8 mouse cellular contexts compared by ENCODE assay signal in the genomic region with DNA sequence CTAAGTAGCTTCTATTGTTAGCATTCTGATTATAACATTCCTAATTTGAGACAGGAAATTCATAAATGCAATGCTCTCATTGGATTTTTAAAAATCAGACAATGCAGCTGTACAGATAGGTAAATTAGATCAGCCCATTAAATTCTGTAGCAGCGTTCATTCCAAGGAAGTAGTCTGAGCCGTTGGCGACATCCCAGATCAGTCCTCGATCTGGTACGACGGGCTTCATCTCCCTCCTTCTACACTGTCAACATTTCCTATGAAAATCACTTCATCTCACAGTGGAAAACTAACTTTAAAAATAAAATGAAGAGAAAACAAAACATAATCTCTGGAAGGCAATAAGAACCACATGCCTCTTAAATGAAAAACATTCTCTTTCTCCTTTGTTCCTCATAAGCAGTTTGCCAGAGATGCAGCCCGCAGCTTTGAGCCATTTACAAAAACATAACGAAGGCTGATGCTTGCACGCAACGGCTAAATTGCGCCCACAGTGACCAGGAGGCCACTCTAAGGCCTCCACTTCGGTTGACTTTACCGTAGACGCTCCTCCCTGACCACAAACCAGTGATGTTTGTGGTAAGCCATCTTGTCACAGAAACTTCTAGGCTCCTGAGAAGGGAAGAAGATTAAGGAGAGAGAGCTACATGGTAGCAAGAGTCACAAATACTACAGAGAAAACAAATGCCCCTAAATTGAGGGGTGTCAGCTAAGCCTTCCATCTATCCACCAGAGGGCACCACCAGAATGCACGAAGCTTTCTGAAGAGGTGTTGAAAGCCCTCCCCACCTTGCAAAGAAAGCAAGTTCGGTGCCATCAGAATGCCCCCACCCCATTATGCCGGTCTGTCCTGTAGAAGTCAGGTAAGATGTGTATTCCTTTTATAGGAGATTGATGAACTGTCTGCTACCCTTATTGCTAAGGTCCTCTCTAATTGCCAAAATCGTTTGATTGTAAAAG.
DNase-seq lines count a peak whose midpoint lies in the region; ATAC-seq and TF ChIP-seq lines count a peak whose summit lies in the region.

No protein-coding gene starts in this region.

- ATAC-seq in kidney, embryonic 14.5 days (ENCODE audit: low FRiP score, low TSS enrichment) = no peak; the same call in 1 of the 2 replicates
- ATAC-seq in liver, postnatal 0 days = no peak

- TF ChIP-seq EP300 in liver, postnatal 0 days (IDR thresholded peaks at IDR 0.05; ENCODE audit: low read depth) = no peak

- no peaks in the 10 kb centered on the region for H3K36me3 ChIP-seq in kidney, embryonic 14.5 days (ENCODE audit: control insufficient read depth, insufficient read depth, low read length)
- no peaks in the 10 kb centered on the region for H3K36me3 ChIP-seq in liver, postnatal 0 days (replicated peaks; ENCODE audit: insufficient read depth, low read length)

- 74% methylated on average over 18 of the region's 18 CpGs for WGBS in kidney, embryonic 14.5 days
- WGBS in bone marrow, adult 2 months = 66% methylated on average over 18 of the region's 18 CpGs
- 62% methylated on average over 18 of the region's 18 CpGs for WGBS in liver, postnatal 0 days (ENCODE audit: insufficient replicate concordance)

- no peaks in the 10 kb centered on the region for H3K27me3 ChIP-seq in kidney, embryonic 14.5 days (ENCODE audit: control insufficient read depth, insufficient read depth, low read length)
- H3K27me3 ChIP-seq in liver, postnatal 0 days (ENCODE audit: insufficient read depth, low read length) = no peaks in the 10 kb centered on the region

- 0 out of 2 replicates have a peak, but pooled peaks have one; percentile 25 for TF ChIP-seq CTCF in bone marrow, adult 2 months (IDR thresholded peaks at IDR 0.05; ENCODE audit: control insufficient read depth, insufficient read depth, low read length)
- peak; percentile 67 for TF ChIP-seq CTCF in liver, postnatal 0 days (IDR thresholded peaks at IDR 0.05; ENCODE audit: low read depth)

- H3K27ac ChIP-seq in kidney, embryonic 14.5 days (ENCODE audit: low read depth, low read length) = no peak overlapping the region
- H3K27ac ChIP-seq in bone marrow, adult 2 months (ENCODE audit: control insufficient read depth, insufficient read depth, low read depth, low read length, poor library complexity) = no peak overlapping the region
- H3K27ac ChIP-seq in liver, postnatal 0 days (ENCODE audit: low read depth) = no peak overlapping the region

- no peak overlapping the region for H3K9ac ChIP-seq in kidney, embryonic 14.5 days (ENCODE audit: low read depth, low read length)
- no peak overlapping the region for H3K9ac ChIP-seq in liver, postnatal 0 days (replicated peaks)

- DNase-seq in kidney, adult 9 months = peak; percentile 41
- peak; percentile 37 for DNase-seq in ES-CJ7 (ENCODE audit: low read depth, low spot score)
- peak; percentile 18 to 20 for DNase-seq in heart, adult 9 months (ENCODE audit: low spot score in 2 of 2)
- peak; percentile 24 for DNase-seq in liver, postnatal 0 days
- peak; percentile 14 for DNase-seq in right cerebral cortex, postnatal 25 days
- no peak for DNase-seq in urinary bladder, postnatal 4 days (ENCODE audit: low spot score in 2 of 2)

- H3K4me3 ChIP-seq in kidney, embryonic 14.5 days (ENCODE audit: low read length) = no peak overlapping the region
- no peak overlapping the region for H3K4me3 ChIP-seq in bone marrow, adult 2 months (replicated peaks; ENCODE audit: control insufficient read depth, low read depth, low read length)
- H3K4me3 ChIP-seq in liver, postnatal 0 days (ENCODE audit: low read depth, low read length) = no peak overlapping the region

- no peak for TF ChIP-seq POLR2A in bone marrow, adult 2 months (IDR thresholded peaks at IDR 0.05; ENCODE audit: borderline replicate concordance, control insufficient read depth, low read depth, low read length)

- H3K4me2 ChIP-seq in kidney, embryonic 14.5 days (replicated peaks; ENCODE audit: low read depth, low read length) = no peak overlapping the region
- H3K4me2 ChIP-seq in liver, postnatal 0 days (ENCODE audit: low read depth, low read length) = no peak overlapping the region

- no peaks in the 10 kb centered on the region for H3K9me3 ChIP-seq in kidney, embryonic 14.5 days (ENCODE audit: control insufficient read depth, low read length)
- no peaks in the 10 kb centered on the region for H3K9me3 ChIP-seq in liver, postnatal 0 days (ENCODE audit: low read length)

- H3K4me1 ChIP-seq in kidney, embryonic 14.5 days (ENCODE audit: control insufficient read depth, insufficient read depth, low read length) = no peaks in the 10 kb centered on the region
- H3K4me1 ChIP-seq in bone marrow, adult 2 months (ENCODE audit: control insufficient read depth, insufficient read depth, low read length) = no peaks in the 10 kb centered on the region
- H3K4me1 ChIP-seq in liver, postnatal 0 days (ENCODE audit: insufficient read depth) = no peaks in the 10 kb centered on the region

Comparison
In these comparisons a context has a peak if more than half of its experiments do, and no peak if none do; other contexts are left out.
1. DNase-seq: peak in kidney, adult 9 months (single experiment), ES-CJ7 (single experiment), heart, adult 9 months (2 of 2), liver, postnatal 0 days (single experiment) and right cerebral cortex, postnatal 25 days (single experiment); none in urinary bladder, postnatal 4 days (0 of 2).